Mouse (Mus musculus): ENCODE data around the gene Tctex1d1.

Gene Tctex1d1

GRCm38 (mm10) chr4:102978440-102978839, at the start of gene Tctex1d1:
Tctex1d1 (plus strand) TSS chr4:102978606.
- DNase-seq (ENCODE audit: low spot score): no peak

GRCm38 (mm10) chr4:102929491-102929890, 48.9 kb upstream of the Tctex1d1 start:
- no peak for DNase-seq (ENCODE audit: low spot score)

- DNase-seq (ENCODE audit: low spot score): no peak
These were observed 47.7 kb upstream of the Tctex1d1 start for GRCm38 (mm10) chr4:102930679-102931078.

- DNase-seq (ENCODE audit: low spot score): no peak
These were observed 38.1 kb upstream of the Tctex1d1 start for GRCm38 (mm10) chr4:102940266-102940665.

- no peak for DNase-seq (ENCODE audit: low spot score)
These were observed 37.7 kb upstream of the Tctex1d1 start for GRCm38 (mm10) chr4:102940738-102941137.

- DNase-seq (ENCODE audit: low spot score): no peak
These were observed 34.1 kb upstream of the Tctex1d1 start for GRCm38 (mm10) chr4:102944325-102944724.

- no peak for DNase-seq (ENCODE audit: low spot score)
These were observed 25.9 kb upstream of the Tctex1d1 start for GRCm38 (mm10) chr4:102952476-102952875.

- no peak for DNase-seq (ENCODE audit: low spot score)
These were observed 23.0 kb upstream of the Tctex1d1 start for GRCm38 (mm10) chr4:102955294-102955956.

GRCm38 (mm10) chr4:102959409-102959808, 19.0 kb upstream of the Tctex1d1 start:
- no peak for DNase-seq (ENCODE audit: low spot score)

GRCm38 (mm10) chr4:102964174-102964573, 14.2 kb upstream of the Tctex1d1 start:
- no peak for DNase-seq (ENCODE audit: low spot score)

GRCm38 (mm10) chr4:102967811-102968210, 10.6 kb upstream of the Tctex1d1 start:
- DNase-seq (ENCODE audit: low spot score): no peak

GRCm38 (mm10) chr4:102969599-102969998, 8.8 kb upstream of the Tctex1d1 start:
- DNase-seq (ENCODE audit: low spot score): no peak

- no peak for DNase-seq (ENCODE audit: low spot score)
These were observed 7.2 kb upstream of the Tctex1d1 start for GRCm38 (mm10) chr4:102971159-102971558.

GRCm38 (mm10) chr4:102972071-102972470, 6.3 kb upstream of the Tctex1d1 start:
- DNase-seq (ENCODE audit: low spot score): no peak

GRCm38 (mm10) chr4:102974172-102974571, 4.2 kb upstream of the Tctex1d1 start:
- no peak for DNase-seq (ENCODE audit: low spot score)

- DNase-seq (ENCODE audit: low spot score): no peak
These were observed 1.8 kb upstream of the Tctex1d1 start for GRCm38 (mm10) chr4:102976290-102977275.

GRCm38 (mm10) chr4:102977778-102978321, 556 bp upstream of the Tctex1d1 start:
- DNase-seq (ENCODE audit: low spot score): no peak

GRCm38 (mm10) chr4:102979385-102979784, 979 bp downstream of the Tctex1d1 start:
- DNase-seq (ENCODE audit: low spot score): no peak

GRCm38 (mm10) chr4:102981709-102982108, 3.3 kb downstream of the Tctex1d1 start:
- no peak for DNase-seq (ENCODE audit: low spot score)

GRCm38 (mm10) chr4:102986173-102986572, 7.8 kb downstream of the Tctex1d1 start:
- DNase-seq (ENCODE audit: low spot score): no peak

GRCm38 (mm10) chr4:102986917-102987316, 8.5 kb downstream of the Tctex1d1 start:
- no peak for DNase-seq (ENCODE audit: low spot score)

GRCm38 (mm10) chr4:102987325-102987724, 8.9 kb downstream of the Tctex1d1 start:
- no peak for DNase-seq (ENCODE audit: low spot score)

- DNase-seq (ENCODE audit: low spot score): no peak
These were observed 9.3 kb downstream of the Tctex1d1 start for GRCm38 (mm10) chr4:102987756-102988155.
